Mouse (Mus musculus) ES-Bruce4 (cell line): Measurements from ENCODE around the gene Git1. TPM values are rescaled to one million over a fixed set of nuclear protein-coding genes. Genes with fewer than 3 reads are reported as not detected.
A peak's percentile ranks its signal among the peaks of the same experiment; 100 is the strongest.

Source experiments
- H3K27ac ChIP-seq: 2 replicates; pipeline ENCODE4 v1.5.1; 2012; ENCODE audit warnings: low read length, inconsistent platforms; ENCODE audit not compliant: insufficient read depth
- H3K27me3 ChIP-seq: 2 replicates; pipeline ENCODE4 v1.6.1; 2012; ENCODE audit warnings: mild to moderate bottlenecking, low read length, inconsistent platforms; ENCODE audit not compliant: control insufficient read depth, poor library complexity, insufficient read depth, severe bottlenecking
- H3K36me3 ChIP-seq: 2 replicates; pipeline ENCODE4 v1.6.1; 2012; ENCODE audit warnings: inconsistent platforms, mild to moderate bottlenecking, low read length, moderate library complexity; ENCODE audit not compliant: control insufficient read depth, poor library complexity, insufficient read depth, severe bottlenecking
- H3K4me1 ChIP-seq: one replicate; pipeline ENCODE4 v1.8.1; 2011; ENCODE audit warnings: low read length; ENCODE audit not compliant: control insufficient read depth, insufficient read depth
- H3K4me3 ChIP-seq: 2 replicates; pipeline ENCODE4 v1.5.1; 2011; ENCODE audit warnings: low read depth, mild to moderate bottlenecking, low read length
- H3K9ac ChIP-seq: 2 replicates; pipeline ENCODE4 v1.6.1; 2012; ENCODE audit warnings: low read depth, mild to moderate bottlenecking, inconsistent platforms; ENCODE audit not compliant: poor library complexity, severe bottlenecking
- H3K9me3 ChIP-seq: replicated peaks from 2 replicates; pipeline ENCODE4 v1.6.1; 2012; ENCODE audit warnings: mild to moderate bottlenecking, low read length, inconsistent platforms; ENCODE audit not compliant: control insufficient read depth, poor library complexity, insufficient read depth, severe bottlenecking
- CTCF ChIP-seq: IDR thresholded peaks from one replicate; pipeline ENCODE4 v1.8.1; 2011; ENCODE audit warnings: low read depth, low read length
- EP300 ChIP-seq: IDR thresholded peaks from 2 replicates; pipeline ENCODE4 v1.6.1; 2011; ENCODE audit warnings: low read depth, low read length; ENCODE audit not compliant: insufficient read depth
- POLR2A ChIP-seq: IDR thresholded peaks from one replicate; pipeline ENCODE4 v1.8.1; 2011; ENCODE audit warnings: low read length; ENCODE audit not compliant: insufficient read depth
- polyA plus RNA-seq: library from polyadenylated mRNA; stranded (reverse); fragments of >200 nt; gene quantifications from 2 replicates; pipeline ENCODE4 v1.2.4, GENCODE M21; 2011; ENCODE audit warnings: low read depth; ENCODE audit not compliant: missing spikeins, insufficient read depth, insufficient read length

Git1 gene
- polyA plus RNA-seq, 1 experiment, result 56.5 TPM

DNA sequence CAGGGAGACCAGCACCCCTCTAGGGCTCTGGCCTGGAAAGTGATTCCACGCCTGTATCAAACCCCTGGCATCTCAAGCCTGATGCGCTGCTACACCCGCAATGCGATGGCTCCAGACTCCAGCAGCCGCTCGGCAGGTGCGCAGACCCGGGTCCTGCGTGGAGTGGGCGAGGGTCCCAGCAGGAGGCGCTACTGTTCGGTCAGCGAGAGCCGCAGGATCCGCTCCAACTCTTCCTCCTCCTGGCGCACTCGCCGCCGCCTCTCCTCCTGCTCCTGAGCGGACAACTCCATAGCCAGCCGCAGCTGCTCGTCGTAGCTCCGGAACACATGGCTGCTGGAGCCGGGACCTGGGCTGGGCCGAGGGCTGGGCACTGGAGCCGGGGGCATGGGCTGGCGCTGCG lies 22.0 kb upstream of the Git1 start:
- Histone ChIP-seq H3K27me3 (no peaks in the 10 kb centered on the region), H3K9ac (peak overlapping the region; percentile 24; the same call in 1 of the 2 replicates), H3K27ac (no peak overlapping the region), H3K4me3 (peak overlapping the region; percentile 44), H3K4me1 (no peaks in the 10 kb centered on the region), H3K36me3 (no peaks in the 10 kb centered on the region), H3K9me3 (no peaks in the 10 kb centered on the region)
- TF ChIP-seq POLR2A, result no peak
- TF ChIP-seq EP300, result 0 out of 2 replicates have a peak, but pooled peaks have one; percentile 4
- TF ChIP-seq CTCF, result peak; percentile 40

DNA sequence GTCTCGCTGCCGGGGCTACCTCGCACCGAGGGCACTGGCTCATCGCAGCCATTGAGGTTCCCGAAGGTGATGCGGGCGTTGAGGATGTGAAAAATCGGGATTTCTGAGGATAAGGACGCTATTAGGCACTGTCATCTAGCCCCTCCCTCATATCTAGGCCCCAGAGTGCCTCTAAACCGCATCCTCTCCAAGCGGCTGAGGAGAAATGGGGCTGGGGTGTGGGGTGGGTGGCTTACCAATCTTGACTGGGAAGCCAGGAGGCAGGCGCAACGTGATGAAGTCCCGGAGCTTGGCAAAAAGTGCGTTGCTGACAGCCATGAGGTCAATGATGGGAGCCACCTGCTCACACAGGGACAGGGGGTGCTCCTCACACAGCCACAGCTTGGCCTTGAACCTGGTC lies 20.6 kb upstream of the Git1 start:
- Histone ChIP-seq H3K27me3 (no peaks in the 10 kb centered on the region), H3K4me3 (no peak overlapping the region), H3K9ac (no peak overlapping the region), H3K9me3 (no peaks in the 10 kb centered on the region), H3K27ac (no peak overlapping the region), H3K4me1 (no peaks in the 10 kb centered on the region), H3K36me3 (no peaks in the 10 kb centered on the region)
- TF ChIP-seq CTCF (no peak), POLR2A (no peak), EP300 (no peak)

DNA sequence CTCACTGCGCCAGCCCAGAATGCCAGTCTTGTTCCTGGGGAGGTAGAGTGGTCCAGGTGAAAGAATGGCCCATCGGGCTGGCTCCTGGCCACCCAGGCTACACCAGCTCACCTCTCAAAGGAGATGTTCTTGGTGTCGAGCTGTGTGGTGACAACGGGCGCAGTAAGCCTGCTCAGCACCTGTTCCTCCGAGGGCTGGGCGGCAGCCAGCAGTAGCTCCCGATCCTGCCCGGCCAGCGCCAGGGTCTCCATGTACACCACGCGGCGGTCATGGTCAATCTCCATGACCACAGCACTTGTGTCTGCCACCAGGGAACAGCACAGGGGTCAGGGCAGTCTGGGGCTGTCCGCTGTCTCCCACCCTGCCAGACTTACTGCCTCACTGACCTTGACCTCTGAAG lies 17.1 kb upstream of the Git1 start:
- H3K36me3 ChIP-seq, result no peaks in the 10 kb centered on the region
- H3K4me3 ChIP-seq, result no peak overlapping the region
- H3K9me3 ChIP-seq, result no peaks in the 10 kb centered on the region
- TF ChIP-seq CTCF (no peak), EP300 (no peak), POLR2A (no peak)
- H3K27me3 ChIP-seq, result no peaks in the 10 kb centered on the region
- no peaks in the 10 kb centered on the region for H3K4me1 ChIP-seq
- H3K9ac ChIP-seq, result no peak overlapping the region
- no peak overlapping the region for H3K27ac ChIP-seq

DNA sequence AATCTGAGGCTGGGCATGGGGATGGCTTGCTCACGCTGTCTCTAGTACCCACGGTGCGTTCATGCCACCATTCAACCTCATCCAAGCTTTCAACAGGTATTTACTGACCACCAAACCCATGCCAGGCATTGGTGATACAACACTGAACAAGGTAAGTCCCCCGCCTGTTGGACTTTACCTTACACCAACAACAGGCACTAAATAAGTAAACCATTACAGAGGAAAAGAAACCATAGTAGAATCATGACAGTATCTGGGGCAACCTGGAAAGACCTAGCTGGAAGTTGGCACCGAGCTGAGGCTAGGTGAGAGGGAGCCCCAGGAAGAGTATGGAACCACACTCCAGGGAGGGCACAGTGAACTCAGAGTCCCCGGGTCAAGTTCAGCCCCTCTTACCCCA lies 16.5 kb upstream of the Git1 start:
- H3K9ac ChIP-seq, result no peak overlapping the region
- no peaks in the 10 kb centered on the region for H3K4me1 ChIP-seq
- no peak overlapping the region for H3K27ac ChIP-seq
- no peak overlapping the region for H3K4me3 ChIP-seq
- H3K27me3 ChIP-seq, result no peaks in the 10 kb centered on the region
- H3K9me3 ChIP-seq, result no peaks in the 10 kb centered on the region
- TF ChIP-seq CTCF, result no peak
- no peak for TF ChIP-seq POLR2A
- no peak for TF ChIP-seq EP300
- no peaks in the 10 kb centered on the region for H3K36me3 ChIP-seq

DNA sequence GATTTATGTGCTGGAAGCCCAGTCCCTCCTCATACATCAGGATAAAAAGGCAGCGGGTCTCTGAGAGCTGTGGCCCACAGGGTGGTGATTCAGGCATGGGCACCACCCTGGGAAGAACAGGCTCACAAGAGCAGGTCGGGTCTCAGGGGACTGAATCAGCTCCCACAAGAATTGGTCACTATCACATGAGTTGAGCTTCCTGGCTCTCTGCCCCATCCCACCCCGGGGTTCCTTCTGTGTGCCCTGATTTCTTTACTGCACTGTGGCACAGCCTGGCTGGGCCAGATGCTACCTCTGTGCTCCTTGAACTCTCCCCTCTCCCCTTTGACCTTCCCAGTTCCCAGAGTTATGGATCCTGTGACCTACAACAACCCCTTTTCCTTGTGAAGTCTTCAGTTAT lies 10.3 kb upstream of the Git1 start:
- Histone ChIP-seq H3K27me3 (no peaks in the 10 kb centered on the region), H3K36me3 (no peaks in the 10 kb centered on the region)

DNA sequence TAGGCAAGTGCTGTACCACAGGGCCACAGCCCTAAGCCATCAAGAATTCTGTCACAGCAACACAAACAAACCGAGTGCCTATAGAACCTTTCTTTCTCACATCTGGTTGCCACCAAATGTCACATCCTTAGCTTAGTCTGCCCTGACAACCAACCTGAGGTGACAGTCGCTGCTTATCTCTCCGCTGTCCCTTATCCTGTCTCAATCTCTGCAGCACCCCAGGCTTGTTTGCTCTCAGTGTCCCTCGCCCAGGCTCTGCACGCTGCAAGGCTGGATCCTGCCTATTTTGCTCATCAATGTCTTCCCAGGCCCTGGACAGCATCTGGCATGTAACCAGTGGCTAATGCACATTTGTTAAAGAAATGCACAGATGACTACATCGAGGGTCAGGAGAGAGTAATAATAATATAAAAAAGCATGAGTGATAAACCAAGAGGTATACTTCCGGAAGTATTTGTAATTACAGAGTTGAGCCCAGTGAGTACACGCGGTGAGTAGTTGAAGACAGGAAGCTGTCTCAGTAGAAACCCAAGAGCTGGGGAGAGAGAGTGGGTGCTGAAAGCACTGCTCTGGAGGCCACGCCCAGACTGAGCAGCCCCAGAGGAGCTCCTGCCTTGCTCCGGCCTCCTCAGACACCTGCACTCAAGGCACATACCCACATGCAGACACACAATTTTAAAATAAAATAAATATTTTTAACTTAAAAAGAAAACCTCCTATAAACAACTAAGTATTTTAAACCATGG lies 9.7 kb upstream of the Git1 start:
- Histone ChIP-seq H3K36me3 (no peaks in the 10 kb centered on the region), H3K9ac (no peak overlapping the region), H3K4me1 (no peaks in the 10 kb centered on the region), H3K27me3 (no peaks in the 10 kb centered on the region), H3K9me3 (no peaks in the 10 kb centered on the region), H3K4me3 (no peak overlapping the region), H3K27ac (no peak overlapping the region)
- TF ChIP-seq POLR2A (no peak), EP300 (no peak), CTCF (no peak)

More for the DNA sequence above, 10.3 kb upstream of the Git1 start:
- Histone ChIP-seq H3K9ac (no peak overlapping the region), H3K9me3 (no peaks in the 10 kb centered on the region), H3K4me3 (no peak overlapping the region), H3K27ac (no peak overlapping the region), H3K4me1 (no peaks in the 10 kb centered on the region)
- TF ChIP-seq CTCF (no peak), POLR2A (no peak), EP300 (no peak)
